Mouse (Mus musculus): ENCODE measurements around the gene Cc2d1b.

DNA sequence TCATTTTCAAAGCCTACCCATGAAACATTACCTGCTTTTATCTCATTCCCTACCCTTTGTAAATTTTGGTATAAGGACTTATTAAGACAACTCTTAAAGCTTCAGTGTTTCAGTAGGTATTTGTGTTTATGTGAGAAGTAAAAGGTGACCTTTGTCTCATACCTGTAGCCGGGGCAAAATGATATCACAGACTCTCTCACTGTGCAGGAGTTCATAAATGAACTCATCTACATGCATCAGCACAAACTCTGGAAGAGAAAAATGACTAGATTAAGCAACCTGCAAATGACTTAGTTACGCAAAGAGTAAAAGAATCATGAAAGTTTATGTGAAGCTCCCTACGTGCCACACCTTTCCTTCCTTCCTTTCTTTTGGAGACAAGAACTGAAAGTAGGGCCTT is 47.1 kb upstream of the Cc2d1b start:
- no peak for TF ChIP-seq CTCF (IDR thresholded peaks at IDR 0.05; ENCODE audit: borderline replicate concordance, insufficient read depth, low read length)
- no peak for TF ChIP-seq POLR2A (IDR thresholded peaks at IDR 0.05; ENCODE audit: low read depth, low read length)
